Mouse (Mus musculus): ENCODE results near the gene Ufsp2.

- TF ChIP-seq POLR2A (IDR thresholded peaks at IDR 0.05; ENCODE audit: low read depth, low read length) (no peak), CTCF (conservative IDR thresholded peaks at IDR 0.05; ENCODE audit: insufficient read depth, insufficient read length, low read depth, low read length) (peak; percentile 99)
Observed at GRCm38 (mm10) chr8:45934582-45935014, 40.7 kb upstream of the Ufsp2 start, which contains the start of gene Ccdc110.

Measured in kidney, adult 2 months (tissue).